Mouse (Mus musculus) spleen, postnatal 10 days (tissue): ENCODE measurements around the gene Gm8439.
"Not testable (repeated sequence)": the region's sequence is repeated elsewhere in the genome, so short reads cannot be mapped to it uniquely, and the experiment has no call there.

Source experiments
- DNase-seq, 2 experiments: peaks; one replicate each; pipeline ENCODE4 v3.0.0; 2021 to 2022; ENCODE audit warnings: low spot score in 2 of 2

The Gm8439 gene

GRCm38 (mm10) chr4:120588445-120588844 lies at the start of gene Gm8439:
Gm8439 (plus strand) TSS chr4:120588745.
- DNase-seq, result no peak

GRCm38 (mm10) chr4:120544896-120545295 lies 43.6 kb upstream of the Gm8439 start:
- no peak for DNase-seq

- no peak for DNase-seq
These were observed 32.0 kb upstream of the Gm8439 start for GRCm38 (mm10) chr4:120556592-120556991.

- DNase-seq, result no peak
These were observed 22.8 kb upstream of the Gm8439 start for GRCm38 (mm10) chr4:120565726-120566125.

- DNase-seq, result no peak
These were observed 20.5 kb upstream of the Gm8439 start for GRCm38 (mm10) chr4:120568005-120568404.

GRCm38 (mm10) chr4:120569025-120569424 lies 19.5 kb upstream of the Gm8439 start:
- DNase-seq, result no peak

- DNase-seq, result peak; percentile 96
These were observed 18.8 kb upstream of the Gm8439 start, which contains the start of gene Ctps for GRCm38 (mm10) chr4:120569486-120570437. Ctps (minus strand) TSS chr4:120570276.

GRCm38 (mm10) chr4:120570438-120571069 lies 18.0 kb upstream of the Gm8439 start:
- DNase-seq, result no peak

GRCm38 (mm10) chr4:120571070-120571464 lies 17.5 kb upstream of the Gm8439 start:
- no peak for DNase-seq

GRCm38 (mm10) chr4:120571691-120572090 lies 16.9 kb upstream of the Gm8439 start:
- DNase-seq, result no peak

- DNase-seq, result no peak
These were observed 7.7 kb upstream of the Gm8439 start for GRCm38 (mm10) chr4:120580894-120581293.

GRCm38 (mm10) chr4:120581711-120582110 lies 6.8 kb upstream of the Gm8439 start:
- no peak for DNase-seq

GRCm38 (mm10) chr4:120586986-120587385 lies 1.6 kb upstream of the Gm8439 start:
- DNase-seq, result no peak

- no peak for DNase-seq
These were observed 525 bp downstream of the Gm8439 start for GRCm38 (mm10) chr4:120589070-120589469.

- DNase-seq, result peak; percentile 19 to 65
These were observed 1.4 kb downstream of the Gm8439 start for GRCm38 (mm10) chr4:120589815-120590422.

- no peak for DNase-seq
These were observed 2.4 kb downstream of the Gm8439 start for GRCm38 (mm10) chr4:120590973-120591372.

- not testable (repeated sequence) for DNase-seq
These were observed 7.7 kb downstream of the Gm8439 start for GRCm38 (mm10) chr4:120596210-120596609.

GRCm38 (mm10) chr4:120598922-120599321 lies 10.4 kb downstream of the Gm8439 start:
- DNase-seq, result no peak

- no peak for DNase-seq
These were observed 13.2 kb downstream of the Gm8439 start for GRCm38 (mm10) chr4:120601774-120602173.

- DNase-seq, result no peak
These were observed 14.1 kb downstream of the Gm8439 start for GRCm38 (mm10) chr4:120602669-120603068.

- DNase-seq, result no peak
These were observed 18.4 kb downstream of the Gm8439 start for GRCm38 (mm10) chr4:120606941-120607340.

GRCm38 (mm10) chr4:120611005-120611404 lies 22.5 kb downstream of the Gm8439 start:
- DNase-seq, result no peak
